Mouse (Mus musculus): Measurements from ENCODE around the gene Svs5.

GRCm38 (mm10) chr2:164372408-164373053 lies 40.0 kb downstream of the Svs5 start:
- TF ChIP-seq TAL1 (IDR thresholded peaks at IDR 0.05; ENCODE audit: low read length) (no peak), GATA1 (IDR thresholded peaks at IDR 0.05; ENCODE audit: low read length) (no peak)
